Mouse (Mus musculus): ENCODE data around the gene Upk2. TPM values are rescaled to one million over a fixed set of nuclear protein-coding genes. Genes with fewer than 3 reads are reported as not detected.
"Not testable (repeated sequence)": the region's sequence is repeated elsewhere in the genome, so short reads cannot be mapped to it uniquely, and the experiment has no call there.

The Upk2 gene
- total and polyA plus RNA-seq, 3 experiments, result 0.53 TPM; not detected in 2

GRCm38 (mm10) chr9:44412781-44413180 is 42.0 kb downstream of the Upk2 start:
- peaks cover 3% of the 10 kb centered on the region for H3K4me1 ChIP-seq (ENCODE audit: control insufficient read depth, insufficient read depth, low read length)
- intact Hi-C loops (cut with DNase I), result no loop called here
- no peak for TF ChIP-seq CTCF (IDR thresholded peaks at IDR 0.05)
- TF ChIP-seq POLR2A (IDR thresholded peaks at IDR 0.05; ENCODE audit: insufficient read depth, low read depth, low read length), result no peak
- TF ChIP-seq EP300 (IDR thresholded peaks at IDR 0.05; ENCODE audit: insufficient read depth, low read depth, low read length), result no peak
- H3K79me2 ChIP-seq (replicated peaks; ENCODE audit: control insufficient read depth, insufficient read depth, low read length), result no peaks in the 10 kb centered on the region
- H3K27ac ChIP-seq, result no peak overlapping the region
- no peaks in the 10 kb centered on the region for H3K27me3 ChIP-seq (ENCODE audit: control insufficient read depth, insufficient read depth, low read length)
- peaks cover 12% of the 10 kb centered on the region for H3K36me3 ChIP-seq (ENCODE audit: control insufficient read depth, insufficient read depth, low read length)
- 77% methylated on average over 2 of the region's 2 CpGs for WGBS
- no peak overlapping the region for H3K9ac ChIP-seq (ENCODE audit: low read depth, low read length)
- no peak for DNase-seq
- H3K4me3 ChIP-seq, result no peak overlapping the region

GRCm38 (mm10) chr9:44412306-44412705 is 42.5 kb downstream of the Upk2 start:
- Histone ChIP-seq H3K27me3 (ENCODE audit: control insufficient read depth, insufficient read depth, low read length) (no peaks in the 10 kb centered on the region), H3K36me3 (ENCODE audit: control insufficient read depth, insufficient read depth, low read length) (peaks cover 12% of the 10 kb centered on the region), H3K27ac (no peak overlapping the region), H3K4me3 (no peak overlapping the region), H3K79me2 (replicated peaks; ENCODE audit: control insufficient read depth, insufficient read depth, low read length) (no peaks in the 10 kb centered on the region), H3K9ac (ENCODE audit: low read depth, low read length) (no peak overlapping the region), H3K4me1 (ENCODE audit: control insufficient read depth, insufficient read depth, low read length) (peaks cover 1% of the 10 kb centered on the region)
- DNase-seq, result no peak
- WGBS, result 74% methylated on average over 4 of the region's 4 CpGs
- intact Hi-C loops (cut with DNase I), result no loop called here
- TF ChIP-seq EP300 (IDR thresholded peaks at IDR 0.05; ENCODE audit: insufficient read depth, low read depth, low read length) (no peak), CTCF (IDR thresholded peaks at IDR 0.05) (no peak), POLR2A (IDR thresholded peaks at IDR 0.05; ENCODE audit: insufficient read depth, low read depth, low read length) (no peak)

GRCm38 (mm10) chr9:44411601-44412130 is 43.1 kb downstream of the Upk2 start:
- no peak overlapping the region for H3K9ac ChIP-seq (ENCODE audit: low read depth, low read length)
- H3K79me2 ChIP-seq (replicated peaks; ENCODE audit: control insufficient read depth, insufficient read depth, low read length), result no peaks in the 10 kb centered on the region
- WGBS, result 86% methylated on average over 1 of the region's 1 CpGs
- no peak overlapping the region for H3K27ac ChIP-seq
- no peaks in the 10 kb centered on the region for H3K27me3 ChIP-seq (ENCODE audit: control insufficient read depth, insufficient read depth, low read length)
- TF ChIP-seq CTCF (IDR thresholded peaks at IDR 0.05) (no peak), POLR2A (IDR thresholded peaks at IDR 0.05; ENCODE audit: insufficient read depth, low read depth, low read length) (0 out of 2 replicates have a peak, but pooled peaks have one; percentile 9)
- no peak for DNase-seq
- no peaks in the 10 kb centered on the region for H3K4me1 ChIP-seq (ENCODE audit: control insufficient read depth, insufficient read depth, low read length)
- no peak overlapping the region for H3K4me3 ChIP-seq
- intact Hi-C loops (cut with DNase I), result no loop called here
- peaks cover 12% of the 10 kb centered on the region for H3K36me3 ChIP-seq (ENCODE audit: control insufficient read depth, insufficient read depth, low read length)

- WGBS, result 78% methylated on average over 2 of the region's 2 CpGs
- Histone ChIP-seq H3K27ac (no peak overlapping the region), H3K4me1 (ENCODE audit: control insufficient read depth, insufficient read depth, low read length) (peaks cover 1% of the 10 kb centered on the region; the same call in 1 of the 2 replicates), H3K36me3 (ENCODE audit: control insufficient read depth, insufficient read depth, low read length) (peaks cover 12% of the 10 kb centered on the region), H3K79me2 (replicated peaks; ENCODE audit: control insufficient read depth, insufficient read depth, low read length) (no peaks in the 10 kb centered on the region), H3K27me3 (ENCODE audit: control insufficient read depth, insufficient read depth, low read length) (no peaks in the 10 kb centered on the region), H3K4me3 (no peak overlapping the region), H3K9ac (ENCODE audit: low read depth, low read length) (no peak overlapping the region)
- DNase-seq, result no peak
- TF ChIP-seq CTCF (IDR thresholded peaks at IDR 0.05), result no peak
- no peak for TF ChIP-seq POLR2A (IDR thresholded peaks at IDR 0.05; ENCODE audit: insufficient read depth, low read depth, low read length)
- TF ChIP-seq EP300 (IDR thresholded peaks at IDR 0.05; ENCODE audit: insufficient read depth, low read depth, low read length), result no peak
- intact Hi-C loops (cut with DNase I), result no loop called here
These were observed 44.0 kb downstream of the Upk2 start for GRCm38 (mm10) chr9:44410647-44411336.

GRCm38 (mm10) chr9:44408693-44409092 is 46.1 kb downstream of the Upk2 start:
- H3K9ac ChIP-seq (ENCODE audit: low read depth, low read length); DNase-seq; intact Hi-C loops (cut with DNase I); H3K27ac ChIP-seq; H3K4me1 ChIP-seq (ENCODE audit: control insufficient read depth, insufficient read depth, low read length); H3K79me2 ChIP-seq (replicated peaks; ENCODE audit: control insufficient read depth, insufficient read depth, low read length); H3K27me3 ChIP-seq (ENCODE audit: control insufficient read depth, insufficient read depth, low read length): not testable (repeated sequence)
- Histone ChIP-seq H3K36me3 (ENCODE audit: control insufficient read depth, insufficient read depth, low read length) (peaks cover 12% of the 10 kb centered on the region), H3K4me3 (peak overlapping the region; percentile 79; the same call in 1 of the 2 replicates)
- 72% methylated on average over 9 of the region's 9 CpGs for WGBS

GRCm38 (mm10) chr9:44407752-44408097 is 47.1 kb downstream of the Upk2 start:
- H3K4me1 ChIP-seq (ENCODE audit: control insufficient read depth, insufficient read depth, low read length), result peaks cover 1% of the 10 kb centered on the region; the same call in 1 of the 2 replicates
- DNase-seq, result no peak
- under 1% methylated on average over 24 of the region's 24 CpGs for WGBS
- TF ChIP-seq POLR2A (IDR thresholded peaks at IDR 0.05; ENCODE audit: insufficient read depth, low read depth, low read length), result no peak
- no peak for TF ChIP-seq EP300 (IDR thresholded peaks at IDR 0.05; ENCODE audit: insufficient read depth, low read depth, low read length)
- no peak for TF ChIP-seq CTCF (IDR thresholded peaks at IDR 0.05)
- intact Hi-C loops (cut with DNase I), result no loop called here
- peak overlapping the region; percentile 92 for H3K9ac ChIP-seq (ENCODE audit: low read depth, low read length)
- H3K79me2 ChIP-seq (replicated peaks; ENCODE audit: control insufficient read depth, insufficient read depth, low read length), result no peaks in the 10 kb centered on the region
- peak overlapping the region; percentile 79 for H3K4me3 ChIP-seq
- no peaks in the 10 kb centered on the region for H3K27me3 ChIP-seq (ENCODE audit: control insufficient read depth, insufficient read depth, low read length)
- peak overlapping the region; percentile 94 for H3K27ac ChIP-seq
- peaks cover 12% of the 10 kb centered on the region for H3K36me3 ChIP-seq (ENCODE audit: control insufficient read depth, insufficient read depth, low read length)

All from heart, adult 2 months (tissue).